Mouse (Mus musculus) forebrain, embryonic 15.5 days (tissue): ENCODE results near the gene Cnnm3. TPM values are rescaled to one million over a fixed set of nuclear protein-coding genes. Genes with fewer than 3 reads are reported as not detected.

ENCODE experiments used
- ATAC-seq: fragments of 200-750 bp; cut with Nextera tagmentation; replicated peaks from 2 replicates; pipeline ENCODE4 v1.8.0; 2017; ENCODE audit warnings: mild to moderate bottlenecking, moderate TSS enrichment, moderate library complexity
- H3K27ac ChIP-seq: fragments of 300-500 bp; sonication (generic); replicated peaks from 2 replicates; pipeline ENCODE4 v1.5.1; 2015; ENCODE audit warnings: mild to moderate bottlenecking, inconsistent platforms
- H3K27me3 ChIP-seq: fragments of 300-500 bp; sonication (generic); 2 replicates; pipeline ENCODE4 v1.6.1; 2015; ENCODE audit warnings: inconsistent platforms
- H3K36me3 ChIP-seq: fragments of 300-500 bp; sonication (generic); 2 replicates; pipeline ENCODE4 v1.6.1; 2015; ENCODE audit warnings: mild to moderate bottlenecking, inconsistent platforms
- H3K4me1 ChIP-seq: fragments of 300-500 bp; sonication (generic); 2 replicates; pipeline ENCODE4 v1.6.1; 2015; ENCODE audit warnings: inconsistent platforms
- H3K4me2 ChIP-seq: fragments of 300-500 bp; sonication (generic); replicated peaks from 2 replicates; pipeline ENCODE4 v1.6.1; 2015; ENCODE audit warnings: mild to moderate bottlenecking, inconsistent platforms
- H3K4me3 ChIP-seq: fragments of 300-500 bp; sonication (generic); 2 replicates; pipeline ENCODE4 v1.5.1; 2015; ENCODE audit warnings: mild to moderate bottlenecking, inconsistent platforms
- H3K9ac ChIP-seq: fragments of 300-500 bp; sonication (generic); replicated peaks from 2 replicates; pipeline ENCODE4 v1.6.1; 2015; ENCODE audit warnings: mild to moderate bottlenecking, inconsistent platforms
- H3K9me3 ChIP-seq: fragments of 300-500 bp; sonication (generic); 2 replicates; pipeline ENCODE4 v1.6.1; 2016; ENCODE audit warnings: inconsistent platforms
- WGBS: fragments of 180-500 bp; shearing (Covaris S2); methylation state at CpG from one replicate; pipeline ENCODE4 v1.1.7; 2015; ENCODE audit warnings: mixed read lengths; 5-methylcytosine and 5-hydroxymethylcytosine counted together
- polyA plus RNA-seq: library from polyadenylated mRNA; unstranded; fragments of >200 nt; fragmentation: Nextera tagmentation; extraction: Ambion mirVana; gene quantifications from 2 replicates; pipeline ENCODE4 v1.2.1, GENCODE M21; 2015

The Cnnm3 gene
- 5.2 and 5.9 TPM in 2 replicates for polyA plus RNA-seq

- peak within 1 kb of the TSS; percentile 81 for H3K4me2 ChIP-seq
- 3% methylated on average over 51 of the region's 51 CpGs for WGBS
- H3K27me3 ChIP-seq: no peaks in the 10 kb centered on the region
- peaks cover 5% of the 10 kb centered on the region; the same call in 1 of the 2 replicates for H3K36me3 ChIP-seq
- ATAC-seq: peak; percentile 98
- H3K27ac ChIP-seq: peak within 1 kb of the TSS; percentile 99
- H3K4me1 ChIP-seq: peaks cover 29% of the 10 kb centered on the region
- H3K9me3 ChIP-seq: no peaks in the 10 kb centered on the region
- peak within 1 kb of the TSS; percentile 90 for H3K4me3 ChIP-seq
- peak within 1 kb of the TSS; percentile 90 for H3K9ac ChIP-seq
Observed at GRCm38 (mm10) chr1:36511289-36512021, at the start of gene Cnnm3. TSS of gene Cnnm3 (plus strand) at chr1:36511867.

- Histone ChIP-seq H3K36me3 (no peaks in the 10 kb centered on the region), H3K4me3 (no peak overlapping the region), H3K4me2 (no peak overlapping the region), H3K4me1 (peaks cover 5% of the 10 kb centered on the region), H3K9ac (no peak overlapping the region), H3K9me3 (no peaks in the 10 kb centered on the region; the same call in 1 of the 2 replicates), H3K27ac (no peak overlapping the region), H3K27me3 (no peaks in the 10 kb centered on the region; the same call in 1 of the 2 replicates)
- no peak for ATAC-seq
- WGBS: 87% methylated on average over 4 of the region's 4 CpGs
Observed at GRCm38 (mm10) chr1:36465641-36466160, 46.0 kb upstream of the Cnnm3 start.

- no peaks in the 10 kb centered on the region for H3K36me3 ChIP-seq
- no peak for ATAC-seq
- H3K27ac ChIP-seq: no peak overlapping the region
- no peaks in the 10 kb centered on the region for H3K9me3 ChIP-seq
- H3K27me3 ChIP-seq: no peaks in the 10 kb centered on the region; the same call in 1 of the 2 replicates
- H3K4me2 ChIP-seq: no peak overlapping the region
- 52% methylated on average over 5 of the region's 5 CpGs for WGBS
- no peak overlapping the region for H3K4me3 ChIP-seq
- H3K9ac ChIP-seq: no peak overlapping the region
- H3K4me1 ChIP-seq: peaks cover 17% of the 10 kb centered on the region
Observed at GRCm38 (mm10) chr1:36467446-36467845, 44.2 kb upstream of the Cnnm3 start.

GRCm38 (mm10) chr1:36469811-36470444 is 41.7 kb upstream of the Cnnm3 start:
- H3K36me3 ChIP-seq: no peaks in the 10 kb centered on the region
- WGBS: 73% methylated on average over 2 of the region's 2 CpGs
- no peak overlapping the region for H3K27ac ChIP-seq
- no peaks in the 10 kb centered on the region; the same call in 1 of the 2 replicates for H3K27me3 ChIP-seq
- no peak for ATAC-seq
- no peaks in the 10 kb centered on the region for H3K9me3 ChIP-seq
- no peak overlapping the region for H3K9ac ChIP-seq
- no peak overlapping the region for H3K4me3 ChIP-seq
- H3K4me2 ChIP-seq: no peak overlapping the region
- H3K4me1 ChIP-seq: peaks cover 40% of the 10 kb centered on the region

- Histone ChIP-seq H3K36me3 (no peaks in the 10 kb centered on the region), H3K4me2 (peak within 1 kb of the TSS; percentile 58), H3K27me3 (no peaks in the 10 kb centered on the region; the same call in 1 of the 2 replicates), H3K9me3 (no peaks in the 10 kb centered on the region), H3K9ac (peak within 1 kb of the TSS; percentile 80), H3K27ac (peak within 1 kb of the TSS; percentile 58), H3K4me3 (peak within 1 kb of the TSS; percentile 79), H3K4me1 (peaks cover 55% of the 10 kb centered on the region)
- under 1% methylated on average over 89 of the region's 98 CpGs for WGBS
- ATAC-seq: peak; percentile 89
Observed at GRCm38 (mm10) chr1:36471181-36472105, 40.2 kb upstream of the Cnnm3 start, which contains the start of gene Cnnm4. TSS of gene Cnnm4 (plus strand) at chr1:36471620.

GRCm38 (mm10) chr1:36472106-36472440 is 39.6 kb upstream of the Cnnm3 start:
- peak overlapping the region; percentile 58 for H3K4me2 ChIP-seq
- no peaks in the 10 kb centered on the region; the same call in 1 of the 2 replicates for H3K27me3 ChIP-seq
- peaks cover 56% of the 10 kb centered on the region for H3K4me1 ChIP-seq
- H3K27ac ChIP-seq: no peak overlapping the region
- ATAC-seq: no peak; the same call in 1 of the 2 replicates
- peak overlapping the region; percentile 80 for H3K9ac ChIP-seq
- H3K4me3 ChIP-seq: peak overlapping the region; percentile 79
- no peaks in the 10 kb centered on the region for H3K9me3 ChIP-seq
- H3K36me3 ChIP-seq: no peaks in the 10 kb centered on the region
- WGBS: 12% methylated on average over 18 of the region's 18 CpGs

GRCm38 (mm10) chr1:36473211-36473780 is 38.4 kb upstream of the Cnnm3 start:
- H3K36me3 ChIP-seq: no peaks in the 10 kb centered on the region
- H3K9me3 ChIP-seq: no peaks in the 10 kb centered on the region
- H3K4me3 ChIP-seq: peak overlapping the region; percentile 5; the same call in 1 of the 2 replicates
- H3K9ac ChIP-seq: no peak overlapping the region
- H3K27me3 ChIP-seq: no peaks in the 10 kb centered on the region; the same call in 1 of the 2 replicates
- no peak overlapping the region for H3K27ac ChIP-seq
- ATAC-seq: no peak
- H3K4me1 ChIP-seq: peaks cover 67% of the 10 kb centered on the region
- 80% methylated on average over 10 of the region's 10 CpGs for WGBS
- H3K4me2 ChIP-seq: peak overlapping the region; percentile 58

GRCm38 (mm10) chr1:36474646-36475045 is 37.0 kb upstream of the Cnnm3 start:
- no peak for ATAC-seq
- Histone ChIP-seq H3K36me3 (no peaks in the 10 kb centered on the region), H3K4me1 (peaks cover 69% of the 10 kb centered on the region), H3K27ac (no peak overlapping the region), H3K4me3 (no peak overlapping the region), H3K9me3 (no peaks in the 10 kb centered on the region), H3K27me3 (no peaks in the 10 kb centered on the region; the same call in 1 of the 2 replicates), H3K9ac (no peak overlapping the region), H3K4me2 (peak overlapping the region; percentile 58)
- WGBS: 58% methylated on average over 3 of the region's 3 CpGs

GRCm38 (mm10) chr1:36475480-36476110 is 36.1 kb upstream of the Cnnm3 start:
- H3K4me3 ChIP-seq: no peak overlapping the region
- H3K27me3 ChIP-seq: no peaks in the 10 kb centered on the region
- no peak for ATAC-seq
- no peaks in the 10 kb centered on the region for H3K36me3 ChIP-seq
- no peak overlapping the region; the same call in 1 of the 2 replicates for H3K9ac ChIP-seq
- no peak overlapping the region for H3K27ac ChIP-seq
- no peaks in the 10 kb centered on the region for H3K9me3 ChIP-seq
- peaks cover 65% of the 10 kb centered on the region for H3K4me1 ChIP-seq
- peak overlapping the region; percentile 58 for H3K4me2 ChIP-seq
- WGBS: 45% methylated on average over 8 of the region's 8 CpGs

- H3K4me2 ChIP-seq: peak overlapping the region; percentile 58; the same call in 1 of the 2 replicates
Observed at GRCm38 (mm10) chr1:36476426-36476825, 35.2 kb upstream of the Cnnm3 start.

GRCm38 (mm10) chr1:36478343-36478795 is 33.3 kb upstream of the Cnnm3 start:
- 61% methylated on average over 2 of the region's 2 CpGs for WGBS
- H3K36me3 ChIP-seq: no peaks in the 10 kb centered on the region
- no peaks in the 10 kb centered on the region for H3K27me3 ChIP-seq
- H3K4me1 ChIP-seq: peaks cover 45% of the 10 kb centered on the region
- H3K4me2 ChIP-seq: no peak overlapping the region
- no peak overlapping the region for H3K9ac ChIP-seq
- 0 out of 2 replicates have a peak, but pooled peaks have one; percentile 6 for ATAC-seq
- H3K9me3 ChIP-seq: no peaks in the 10 kb centered on the region
- H3K4me3 ChIP-seq: no peak overlapping the region
- no peak overlapping the region for H3K27ac ChIP-seq

More at GRCm38 (mm10) chr1:36476426-36476825, 35.2 kb upstream of the Cnnm3 start:
- 84% methylated on average over 7 of the region's 7 CpGs for WGBS
- Histone ChIP-seq H3K4me1 (peaks cover 61% of the 10 kb centered on the region), H3K9me3 (no peaks in the 10 kb centered on the region), H3K4me3 (no peak overlapping the region), H3K27me3 (no peaks in the 10 kb centered on the region), H3K9ac (no peak overlapping the region), H3K36me3 (no peaks in the 10 kb centered on the region), H3K27ac (no peak overlapping the region)
- ATAC-seq: no peak
